Comparison of ENCODE assay signal across 8 mouse cellular contexts in the genomic region with DNA sequence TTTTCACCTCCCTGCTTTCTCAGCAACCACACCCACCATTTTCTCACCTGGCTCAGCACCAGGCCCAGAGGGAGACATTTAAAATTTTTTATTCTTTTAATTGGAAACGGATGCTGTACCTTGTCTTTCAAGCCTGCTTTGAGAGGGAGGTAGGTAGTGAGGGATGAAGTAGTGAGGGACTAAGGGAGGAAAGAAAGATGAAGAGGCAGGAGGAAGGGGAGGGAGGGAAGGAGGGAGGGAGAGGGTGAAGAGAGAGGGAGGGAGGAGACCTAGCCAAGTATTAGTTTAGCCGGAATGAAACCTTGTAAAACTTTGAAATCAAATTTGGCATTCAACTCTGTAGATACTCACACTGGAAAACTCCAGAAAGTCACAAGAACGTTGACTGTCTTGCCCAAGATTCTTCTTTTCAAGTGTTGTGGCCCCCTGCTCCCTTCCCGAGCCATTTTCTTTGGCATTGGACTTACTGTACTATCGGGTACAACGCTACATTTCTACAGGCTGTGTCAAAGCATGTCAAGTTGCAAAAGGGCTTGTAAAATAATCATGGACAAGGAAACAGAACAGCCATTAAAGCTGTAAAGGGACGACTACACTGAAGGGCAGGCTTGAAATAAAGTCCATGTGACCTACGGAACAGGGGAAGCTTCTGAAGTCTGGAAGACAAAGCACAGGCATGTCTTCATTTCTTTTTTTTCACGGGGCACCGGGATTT.
DNase-seq lines count a peak whose midpoint lies in the region; ATAC-seq lines count a peak whose summit lies in the region.

No protein-coding gene starts in this region.

- no peak for DNase-seq in kidney, adult 9 months
- no peak for DNase-seq in frontal cortex, postnatal 10 days (ENCODE audit: low spot score in 2 of 2)
- no peak for DNase-seq in cerebellum, postnatal 4 days (ENCODE audit: low spot score in 2 of 2)
- no peak for DNase-seq in frontal cortex, adult 2 months (ENCODE audit: extremely low spot score in 1 of 2, low spot score in 1 of 2)

- no peaks in the 10 kb centered on the region for H3K27me3 ChIP-seq in kidney, embryonic 14.5 days (ENCODE audit: control insufficient read depth, insufficient read depth, low read length)
- no peaks in the 10 kb centered on the region for H3K27me3 ChIP-seq in embryonic facial prominence, embryonic 13.5 days
- H3K27me3 ChIP-seq in hindbrain, embryonic 16.5 days (replicated peaks; ENCODE audit: control insufficient read depth, insufficient read depth, low read length), result no peaks in the 10 kb centered on the region
- no peaks in the 10 kb centered on the region for H3K27me3 ChIP-seq in neural tube, embryonic 13.5 days

- H3K9me3 ChIP-seq in kidney, embryonic 14.5 days (ENCODE audit: control insufficient read depth, low read length), result no peaks in the 10 kb centered on the region
- H3K9me3 ChIP-seq in embryonic facial prominence, embryonic 13.5 days, result no peaks in the 10 kb centered on the region
- no peaks in the 10 kb centered on the region for H3K9me3 ChIP-seq in hindbrain, embryonic 16.5 days (ENCODE audit: control insufficient read depth, low read length)
- H3K9me3 ChIP-seq in neural tube, embryonic 13.5 days, result no peaks in the 10 kb centered on the region

- H3K4me2 ChIP-seq in kidney, embryonic 14.5 days (replicated peaks; ENCODE audit: low read depth, low read length), result no peak overlapping the region
- peak overlapping the region; percentile 18; the same call in 1 of the 2 replicates for H3K4me2 ChIP-seq in embryonic facial prominence, embryonic 13.5 days
- peak overlapping the region; percentile 1; the same call in 1 of the 2 replicates for H3K4me2 ChIP-seq in hindbrain, embryonic 16.5 days (ENCODE audit: low read length)
- H3K4me2 ChIP-seq in neural tube, embryonic 13.5 days, result peak overlapping the region; percentile 23

- H3K36me3 ChIP-seq in kidney, embryonic 14.5 days (ENCODE audit: control insufficient read depth, insufficient read depth, low read length), result no peaks in the 10 kb centered on the region
- H3K36me3 ChIP-seq in embryonic facial prominence, embryonic 13.5 days, result no peaks in the 10 kb centered on the region
- H3K36me3 ChIP-seq in hindbrain, embryonic 16.5 days (ENCODE audit: control insufficient read depth, insufficient read depth, low read length), result no peaks in the 10 kb centered on the region
- H3K36me3 ChIP-seq in neural tube, embryonic 13.5 days, result no peaks in the 10 kb centered on the region

- H3K9ac ChIP-seq in kidney, embryonic 14.5 days (ENCODE audit: low read depth, low read length), result no peak overlapping the region
- peak overlapping the region; percentile 37; the same call in 1 of the 2 replicates for H3K9ac ChIP-seq in embryonic facial prominence, embryonic 13.5 days
- no peak overlapping the region; the same call in 1 of the 2 replicates for H3K9ac ChIP-seq in hindbrain, embryonic 16.5 days (ENCODE audit: low read depth, low read length)
- H3K9ac ChIP-seq in neural tube, embryonic 13.5 days, result no peak overlapping the region

- no peak overlapping the region; the same call in 1 of the 2 replicates for H3K27ac ChIP-seq in kidney, embryonic 14.5 days (ENCODE audit: low read depth, low read length)
- H3K27ac ChIP-seq in embryonic facial prominence, embryonic 13.5 days, result peak overlapping the region; percentile 78
- H3K27ac ChIP-seq in hindbrain, embryonic 16.5 days (ENCODE audit: low read depth, low read length), result peak overlapping the region; percentile 73
- peak overlapping the region; percentile 72 for H3K27ac ChIP-seq in neural tube, embryonic 13.5 days (replicated peaks)

- WGBS in kidney, embryonic 14.5 days, result 38% methylated on average over 10 of the region's 10 CpGs
- WGBS in embryonic facial prominence, embryonic 13.5 days, result 31% methylated on average over 10 of the region's 10 CpGs
- WGBS in hindbrain, embryonic 16.5 days, result 33% methylated on average over 10 of the region's 10 CpGs
- 33% methylated on average over 10 of the region's 10 CpGs for WGBS in neural tube, embryonic 13.5 days

- no peak overlapping the region for H3K4me3 ChIP-seq in kidney, embryonic 14.5 days (ENCODE audit: low read length)
- H3K4me3 ChIP-seq in embryonic facial prominence, embryonic 13.5 days, result no peak overlapping the region
- no peak overlapping the region for H3K4me3 ChIP-seq in hindbrain, embryonic 16.5 days (ENCODE audit: low read length)
- H3K4me3 ChIP-seq in neural tube, embryonic 13.5 days, result no peak overlapping the region

- ATAC-seq in kidney, embryonic 14.5 days (ENCODE audit: low FRiP score, low TSS enrichment), result peak; percentile 43; the same call in 1 of the 2 replicates
- ATAC-seq in embryonic facial prominence, embryonic 13.5 days (ENCODE audit: insufficient number of reproducible peaks, insufficient read depth, low FRiP score, low TSS enrichment, low read depth), result no peak
- ATAC-seq in hindbrain, embryonic 16.5 days, result peak; percentile 15; the same call in 1 of the 2 replicates
- peak; percentile 49; the same call in 1 of the 2 replicates for ATAC-seq in neural tube, embryonic 13.5 days (ENCODE audit: low read depth)

- peaks cover 13% of the 10 kb centered on the region for H3K4me1 ChIP-seq in kidney, embryonic 14.5 days (ENCODE audit: control insufficient read depth, insufficient read depth, low read length)
- H3K4me1 ChIP-seq in embryonic facial prominence, embryonic 13.5 days, result peaks cover 26% of the 10 kb centered on the region
- H3K4me1 ChIP-seq in hindbrain, embryonic 16.5 days (ENCODE audit: control insufficient read depth, insufficient read depth, low read depth, low read length), result peaks cover 14% of the 10 kb centered on the region
- H3K4me1 ChIP-seq in neural tube, embryonic 13.5 days (replicated peaks), result peaks cover 27% of the 10 kb centered on the region
